Comparison of ENCODE assay signal across 9 mouse cellular contexts in the genomic region with DNA sequence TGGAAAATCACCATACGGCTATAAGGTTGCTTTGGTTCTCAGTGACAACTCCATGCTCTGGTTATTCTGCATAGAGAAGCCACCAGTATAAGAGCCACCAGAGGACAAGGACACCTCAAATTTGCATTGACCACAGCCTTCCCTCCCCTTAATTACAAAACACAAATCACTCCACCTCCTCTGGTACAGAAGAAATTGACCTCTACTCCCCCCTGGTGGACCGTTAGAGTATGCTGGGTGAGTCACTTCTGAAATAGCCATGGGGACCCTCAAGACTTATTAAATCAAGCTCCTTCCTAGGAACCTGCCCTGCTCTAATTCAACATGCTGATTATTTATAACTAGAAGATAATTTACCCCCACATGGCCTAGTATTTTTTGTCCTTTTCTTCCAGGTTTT.
DNase-seq lines count a peak whose midpoint lies in the region; ATAC-seq lines count a peak whose summit lies in the region.
"Had no signal": no experiment of that assay in that cellular context is flagged by ENCODE, and none has a peak within 500 bp of the region (broad histone marks: within the 10 kb centered on the region; RNA-seq: fewer than 3 reads in every experiment).

No protein-coding gene starts in this region.

- ATAC-seq in midbrain, embryonic 13.5 days: 0 out of 2 replicates have a peak, but pooled peaks have one; percentile 41
- ATAC-seq in midbrain, embryonic 15.5 days (replicated peaks): no peak
- ATAC-seq in common myeloid progenitor, adult 5-6 weeks (replicated peaks; ENCODE audit: low read depth, poor library complexity, severe bottlenecking): peak; percentile 63
- peak; percentile 42; the same call in 1 of the 2 replicates for ATAC-seq in neural tube, embryonic 14.5 days (ENCODE audit: low read depth)

- H3K9ac ChIP-seq in midbrain, embryonic 13.5 days (replicated peaks): no peak overlapping the region
- H3K9ac ChIP-seq in midbrain, embryonic 15.5 days: no peak overlapping the region
- no peak overlapping the region for H3K9ac ChIP-seq in neural tube, embryonic 14.5 days (replicated peaks; ENCODE audit: low read depth, low read length)
- H3K9ac ChIP-seq: hindbrain, embryonic 15.5 days had no signal

- no peak overlapping the region for H3K4me3 ChIP-seq in midbrain, embryonic 13.5 days (replicated peaks)
- H3K4me3 ChIP-seq in midbrain, embryonic 15.5 days: no peak overlapping the region
- H3K4me3 ChIP-seq in neural tube, embryonic 14.5 days (ENCODE audit: low read depth, low read length): no peak overlapping the region
- H3K4me3 ChIP-seq: hindbrain, embryonic 15.5 days had no signal

- 52% methylated on average over 2 of the region's 2 CpGs for WGBS in midbrain, embryonic 13.5 days
- 44% methylated on average over 2 of the region's 2 CpGs for WGBS in midbrain, embryonic 15.5 days
- WGBS in neural tube, embryonic 14.5 days: 44% methylated on average over 2 of the region's 2 CpGs

- H3K27me3 ChIP-seq in midbrain, embryonic 13.5 days: no peaks in the 10 kb centered on the region
- no peaks in the 10 kb centered on the region for H3K27me3 ChIP-seq in midbrain, embryonic 15.5 days (replicated peaks)
- no peaks in the 10 kb centered on the region for H3K27me3 ChIP-seq in neural tube, embryonic 14.5 days (ENCODE audit: control insufficient read depth, insufficient read depth, low read length)
- H3K27me3 ChIP-seq: hindbrain, embryonic 15.5 days had no signal

- no peak overlapping the region for H3K4me2 ChIP-seq in midbrain, embryonic 13.5 days (replicated peaks)
- H3K4me2 ChIP-seq in midbrain, embryonic 15.5 days: no peak overlapping the region
- H3K4me2 ChIP-seq in neural tube, embryonic 14.5 days (ENCODE audit: low read depth, low read length): no peak overlapping the region
- H3K4me2 ChIP-seq: hindbrain, embryonic 15.5 days had no signal

- DNase-seq in heart, postnatal 10 days: peak; percentile 3 to 40
- no peak for DNase-seq in heart, adult 8-10 months (ENCODE audit: low spot score)
- no peak for DNase-seq in spleen, adult 18-20 months
- DNase-seq in right cerebral cortex, postnatal 4 days: no peak

- H3K9me3 ChIP-seq in midbrain, embryonic 13.5 days: no peaks in the 10 kb centered on the region
- no peaks in the 10 kb centered on the region for H3K9me3 ChIP-seq in midbrain, embryonic 15.5 days
- no peaks in the 10 kb centered on the region for H3K9me3 ChIP-seq in neural tube, embryonic 14.5 days (ENCODE audit: control insufficient read depth, low read length)
- H3K9me3 ChIP-seq: hindbrain, embryonic 15.5 days had no signal

- no peaks in the 10 kb centered on the region for H3K36me3 ChIP-seq in midbrain, embryonic 13.5 days
- no peaks in the 10 kb centered on the region for H3K36me3 ChIP-seq in midbrain, embryonic 15.5 days (replicated peaks)
- no peaks in the 10 kb centered on the region for H3K36me3 ChIP-seq in neural tube, embryonic 14.5 days (ENCODE audit: control insufficient read depth, insufficient read depth, low read length)
- H3K36me3 ChIP-seq: hindbrain, embryonic 15.5 days had no signal

- no peak overlapping the region for H3K27ac ChIP-seq in midbrain, embryonic 13.5 days
- no peak overlapping the region for H3K27ac ChIP-seq in midbrain, embryonic 15.5 days
- H3K27ac ChIP-seq in neural tube, embryonic 14.5 days (ENCODE audit: low read depth, low read length): no peak overlapping the region
- H3K27ac ChIP-seq: hindbrain, embryonic 15.5 days had no signal

- peaks cover 19% of the 10 kb centered on the region for H3K4me1 ChIP-seq in midbrain, embryonic 13.5 days (replicated peaks)
- H3K4me1 ChIP-seq in midbrain, embryonic 15.5 days: peaks cover 18% of the 10 kb centered on the region
- 0 out of 2 replicates have a peak, but pooled peaks cover 5% of the 10 kb centered on the region for H3K4me1 ChIP-seq in neural tube, embryonic 14.5 days (ENCODE audit: control insufficient read depth, insufficient read depth, low read length)

- intact Hi-C loops in heart, postnatal 10 days (cut with DNase I): no loop called here

Comparison
In these comparisons a context has a peak if more than half of its experiments do, and no peak if none do; other contexts are left out.
1. DNase-seq: peak in heart, postnatal 10 days (2 of 2); none in heart, adult 8-10 months (single experiment), spleen, adult 18-20 months (0 of 2) and right cerebral cortex, postnatal 4 days (single experiment).